Mouse (Mus musculus) kidney, postnatal 14 days (tissue): ENCODE measurements at regions not wholly inside any gene's neighbourhood (a gene's known extent, or its start where the extent isn't known, plus 50 kb on each side); places are given as distances from the start of the nearest gene placed in this dataset.

Experiments used
- DNase-seq: peaks from one replicate; pipeline ENCODE4 v3.0.0; 2022; ENCODE audit warnings: mixed read lengths

- DNase-seq, result peak; percentile 39
These were observed 182.5 kb upstream of the Dyrk2 start for GRCm38 (mm10) chr10:119052441-119053041.

GRCm38 (mm10) chr10:119051598-119051997, 181.6 kb upstream of the Dyrk2 start:
- peak; percentile 23 for DNase-seq

- DNase-seq, result no peak
These were observed 180.1 kb upstream of the Dyrk2 start for GRCm38 (mm10) chr10:119050017-119050685.

- no peak for DNase-seq
These were observed 178.8 kb upstream of the Dyrk2 start for GRCm38 (mm10) chr10:119048643-119049420.

GRCm38 (mm10) chr10:119045059-119045458, 175.1 kb upstream of the Dyrk2 start:
- DNase-seq, result no peak

GRCm38 (mm10) chr10:119043069-119043468, 173.1 kb upstream of the Dyrk2 start:
- DNase-seq, result no peak

- no peak for DNase-seq
These were observed 170.2 kb upstream of the Dyrk2 start for GRCm38 (mm10) chr10:119040205-119040604.

GRCm38 (mm10) chr10:119039732-119040131, 169.7 kb upstream of the Dyrk2 start:
- no peak for DNase-seq

- no peak for DNase-seq
These were observed 169.0 kb upstream of the Dyrk2 start for GRCm38 (mm10) chr10:119038991-119039390.

- no peak for DNase-seq
These were observed 167.8 kb upstream of the Dyrk2 start for GRCm38 (mm10) chr10:119037781-119038180.

- DNase-seq, result no peak
These were observed 165.9 kb upstream of the Dyrk2 start for GRCm38 (mm10) chr10:119035863-119036262.

GRCm38 (mm10) chr10:119034396-119034795, 164.4 kb upstream of the Dyrk2 start:
- DNase-seq, result no peak

GRCm38 (mm10) chr10:119031282-119032275, 161.6 kb upstream of the Dyrk2 start:
- peak; percentile 56 for DNase-seq

GRCm38 (mm10) chr10:119028480-119029137, 158.6 kb upstream of the Dyrk2 start:
- DNase-seq, result no peak

- DNase-seq, result no peak
These were observed 157.4 kb upstream of the Dyrk2 start for GRCm38 (mm10) chr10:119027241-119027901.

GRCm38 (mm10) chr10:119026291-119026690, 156.3 kb upstream of the Dyrk2 start:
- DNase-seq, result no peak

GRCm38 (mm10) chr10:119024425-119024824, 154.4 kb upstream of the Dyrk2 start:
- DNase-seq, result no peak

GRCm38 (mm10) chr10:119019082-119019481, 149.1 kb upstream of the Dyrk2 start:
- no peak for DNase-seq

GRCm38 (mm10) chr10:119018490-119018889, 148.5 kb upstream of the Dyrk2 start:
- no peak for DNase-seq

- no peak for DNase-seq
These were observed 146.1 kb upstream of the Dyrk2 start for GRCm38 (mm10) chr10:119016104-119016503.

- DNase-seq, result no peak
These were observed 145.5 kb upstream of the Dyrk2 start for GRCm38 (mm10) chr10:119015311-119016055.
